In the genomic region with DNA sequence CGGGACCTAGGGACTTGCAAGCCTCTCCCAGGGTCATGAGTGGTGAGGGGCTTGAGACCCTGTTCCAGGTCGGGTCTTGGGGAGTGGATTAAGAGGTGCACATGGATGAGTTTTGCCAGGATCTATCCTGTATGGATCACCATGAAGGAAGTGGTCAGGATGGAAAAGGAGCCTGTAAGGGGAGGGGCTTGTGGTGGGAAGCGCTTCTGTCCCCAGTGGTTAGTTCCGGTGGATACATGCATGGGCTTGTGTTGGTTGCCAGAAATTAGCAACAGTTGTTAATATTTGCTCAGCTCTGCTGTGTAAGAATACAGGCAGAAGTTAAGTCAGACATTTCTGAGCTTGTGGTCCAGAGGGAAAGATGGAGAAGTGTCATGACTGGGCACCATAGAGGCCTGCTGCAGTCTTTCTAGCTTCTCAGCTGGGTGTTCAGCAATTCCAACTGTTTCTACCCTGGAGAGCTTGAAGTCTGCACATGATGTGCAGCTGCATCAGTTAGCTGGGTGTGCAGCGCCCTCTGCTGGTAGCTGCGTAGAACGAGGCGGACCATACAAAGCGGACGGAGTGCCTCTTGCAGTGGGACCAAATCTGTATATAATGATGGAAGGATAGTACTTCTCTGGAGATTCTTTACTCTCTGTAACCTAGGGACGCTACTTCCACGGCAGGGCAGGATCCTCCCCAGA, we compare ENCODE assay signal across 9 mouse cellular contexts. TPM values are rescaled to one million over a fixed set of nuclear protein-coding genes. Genes with fewer than 3 reads are reported as not detected.
DNase-seq lines count a peak whose midpoint lies in the region; ATAC-seq and TF ChIP-seq lines count a peak whose summit lies in the region.
"Had no signal": no experiment of that assay in that cellular context is flagged by ENCODE, and none has a peak within 500 bp of the region (broad histone marks: within the 10 kb centered on the region; RNA-seq: fewer than 3 reads in every experiment).

No protein-coding gene starts in this region.

- no peaks in the 10 kb centered on the region for H3K9me3 ChIP-seq in embryonic facial prominence, embryonic 15.5 days (replicated peaks)
- H3K9me3 ChIP-seq in heart, embryonic 10.5 days: no peaks in the 10 kb centered on the region
- H3K9me3 ChIP-seq in kidney, embryonic 16.5 days (ENCODE audit: low read length): no peaks in the 10 kb centered on the region

- peaks cover 25% of the 10 kb centered on the region for H3K4me1 ChIP-seq in bone marrow macrophage, adult 2 months (ENCODE audit: control insufficient read depth, insufficient read depth, low read length)
- no peaks in the 10 kb centered on the region for H3K4me1 ChIP-seq in embryonic facial prominence, embryonic 15.5 days
- H3K4me1 ChIP-seq in heart, embryonic 10.5 days: peaks cover 13% of the 10 kb centered on the region; the same call in 1 of the 2 replicates
- no peaks in the 10 kb centered on the region for H3K4me1 ChIP-seq in kidney, embryonic 16.5 days (ENCODE audit: insufficient read depth, low read length)
- no peaks in the 10 kb centered on the region for H3K4me1 ChIP-seq in liver, adult 2 months (ENCODE audit: control insufficient read depth, insufficient read depth, low read length)

- peak overlapping the region; percentile 35 for H3K4me3 ChIP-seq in bone marrow macrophage, adult 2 months (ENCODE audit: insufficient read depth, low read length)
- H3K4me3 ChIP-seq in embryonic facial prominence, embryonic 15.5 days (replicated peaks): no peak overlapping the region
- no peak overlapping the region for H3K4me3 ChIP-seq in heart, embryonic 10.5 days
- H3K4me3 ChIP-seq in kidney, embryonic 16.5 days (ENCODE audit: low read length): no peak overlapping the region
- no peak overlapping the region for H3K4me3 ChIP-seq in liver, adult 2 months (ENCODE audit: insufficient read depth, low read depth, low read length)
- H3K4me3 ChIP-seq: erythroblast, embryonic 14.5 days had no signal

- H3K4me2 ChIP-seq in embryonic facial prominence, embryonic 15.5 days (replicated peaks): no peak overlapping the region
- no peak overlapping the region for H3K4me2 ChIP-seq in kidney, embryonic 16.5 days (replicated peaks; ENCODE audit: low read depth, low read length)

- no peaks in the 10 kb centered on the region for H3K79me2 ChIP-seq in liver, adult 2 months (ENCODE audit: control insufficient read depth, insufficient read depth, low read length)

- no peaks in the 10 kb centered on the region for H3K27me3 ChIP-seq in embryonic facial prominence, embryonic 15.5 days
- no peaks in the 10 kb centered on the region for H3K27me3 ChIP-seq in heart, embryonic 10.5 days (ENCODE audit: insufficient read depth, poor library complexity, severe bottlenecking)
- H3K27me3 ChIP-seq in kidney, embryonic 16.5 days (ENCODE audit: insufficient read depth, low read length): no peaks in the 10 kb centered on the region
- no peaks in the 10 kb centered on the region for H3K27me3 ChIP-seq in liver, adult 2 months (ENCODE audit: control insufficient read depth, insufficient read depth, low read length)

- peak; percentile 99 for TF ChIP-seq CTCF in bone marrow macrophage, adult 2 months (IDR thresholded peaks at IDR 0.05; ENCODE audit: low read depth, low read length)
- TF ChIP-seq CTCF in liver, adult 2 months (IDR thresholded peaks at IDR 0.05; ENCODE audit: low read depth, low read length): peak; percentile 98

- ATAC-seq in embryonic facial prominence, embryonic 15.5 days (ENCODE audit: insufficient number of reproducible peaks, low FRiP score, low TSS enrichment, low read depth): peak; percentile 22; the same call in 1 of the 2 replicates
- peak; percentile 86 for ATAC-seq in kidney, embryonic 16.5 days (ENCODE audit: low FRiP score, low TSS enrichment)

- H3K27ac ChIP-seq in bone marrow macrophage, adult 2 months (ENCODE audit: insufficient read depth, low read depth, low read length): peak overlapping the region; percentile 92
- no peak overlapping the region for H3K27ac ChIP-seq in embryonic facial prominence, embryonic 15.5 days (replicated peaks)
- no peak overlapping the region for H3K27ac ChIP-seq in heart, embryonic 10.5 days
- H3K27ac ChIP-seq in kidney, embryonic 16.5 days (ENCODE audit: low read length): no peak overlapping the region
- H3K27ac ChIP-seq in liver, adult 2 months (replicated peaks; ENCODE audit: insufficient read depth, low read depth, low read length): no peak overlapping the region

- 28% methylated on average over 12 of the region's 12 CpGs for WGBS in embryonic facial prominence, embryonic 15.5 days
- 33% methylated on average over 12 of the region's 12 CpGs for WGBS in heart, embryonic 10.5 days
- 38% methylated on average over 12 of the region's 12 CpGs for WGBS in kidney, embryonic 16.5 days
- WGBS in liver, adult 2 months: 25% methylated on average over 12 of the region's 12 CpGs

- peak; percentile 70 for DNase-seq in CD4-positive helper T cell, adult 2 months (ENCODE audit: low read depth, low spot score)
- DNase-seq in heart, embryonic 10.5 days (ENCODE audit: low spot score): peak; percentile 91
- DNase-seq in liver, adult 2 months (ENCODE audit: extremely low read depth, low read depth, low spot score): peak; percentile 48
- DNase-seq in naive thymus-derived CD4-positive, alpha-beta T cell, adult 2 months (ENCODE audit: low read depth): peak; percentile 80
- DNase-seq in spleen, postnatal 4 days (ENCODE audit: low spot score in 2 of 2): peak; percentile 72 to 91

- TF ChIP-seq POLR2A in bone marrow macrophage, adult 2 months (IDR thresholded peaks at IDR 0.05; ENCODE audit: borderline replicate concordance, low read depth, low read length): no peak
- no peak for TF ChIP-seq POLR2A in liver, adult 2 months (IDR thresholded peaks at IDR 0.05; ENCODE audit: extremely low read depth, insufficient read depth, low read length)

- H3K9ac ChIP-seq in embryonic facial prominence, embryonic 15.5 days: no peak overlapping the region
- no peak overlapping the region for H3K9ac ChIP-seq in kidney, embryonic 16.5 days (replicated peaks; ENCODE audit: low read length)
- H3K9ac ChIP-seq in liver, adult 2 months (ENCODE audit: low read depth, low read length): no peak overlapping the region

- peaks cover 29% of the 10 kb centered on the region for H3K36me3 ChIP-seq in embryonic facial prominence, embryonic 15.5 days
- peaks cover 21% of the 10 kb centered on the region; the same call in 1 of the 2 replicates for H3K36me3 ChIP-seq in heart, embryonic 10.5 days
- H3K36me3 ChIP-seq in kidney, embryonic 16.5 days (ENCODE audit: insufficient read depth, low read length): peaks cover 24% of the 10 kb centered on the region
- H3K36me3 ChIP-seq in liver, adult 2 months (ENCODE audit: control insufficient read depth, insufficient read depth, low read length): no peaks in the 10 kb centered on the region

RNA-seq across cellular contexts. Expression of a gene that starts 25.8 kb away (rescaled TPM):
- polyA plus RNA-seq in bone marrow macrophage, adult 2 months (2012; ENCODE audit: insufficient read depth, insufficient read length, missing spikeins): 22.0 and 24.7 TPM in 2 replicates
- 13.2 and 14.8 TPM in 2 replicates for polyA plus RNA-seq in embryonic facial prominence, embryonic 15.5 days (2015; fragmentation: Nextera tagmentation; extraction: Ambion mirVana)
- polyA plus RNA-seq in heart, embryonic 10.5 days (2016; fragmentation: Nextera tagmentation; extraction: Ambion mirVana): 8.5 and 9.0 TPM in 2 replicates
- 12.3 and 13.6 TPM in 2 replicates for polyA plus RNA-seq in kidney, embryonic 16.5 days (2015; fragmentation: Nextera tagmentation; extraction: Ambion mirVana)
- 0.55 and 1.0 TPM in 2 replicates for total RNA-seq in liver, adult 2 months (2014; rRNA removed)
- 0.68 and 0.99 TPM in 2 replicates for polyA plus RNA-seq in liver, adult 2 months (2012; rRNA removed)

RNA-seq across cellular contexts. Expression of a gene that starts 35.9 kb away (rescaled TPM):
- 39.3 and 42.1 TPM in 2 replicates for polyA plus RNA-seq in bone marrow macrophage, adult 2 months (2012; ENCODE audit: insufficient read depth, insufficient read length, missing spikeins)
- 17.7 and 18.0 TPM in 2 replicates for polyA plus RNA-seq in embryonic facial prominence, embryonic 15.5 days (2015; fragmentation: Nextera tagmentation; extraction: Ambion mirVana)
- polyA plus RNA-seq in heart, embryonic 10.5 days (2016; fragmentation: Nextera tagmentation; extraction: Ambion mirVana): 16.8 and 22.1 TPM in 2 replicates
- 15.0 and 20.7 TPM in 2 replicates for polyA plus RNA-seq in kidney, embryonic 16.5 days (2015; fragmentation: Nextera tagmentation; extraction: Ambion mirVana)
- 18.3 and 18.6 TPM in 2 replicates for total RNA-seq in liver, adult 2 months (2014; rRNA removed)
- polyA plus RNA-seq in liver, adult 2 months (2012; rRNA removed): 3.7 and 4.2 TPM in 2 replicates
